Mouse (Mus musculus) lung, postnatal 0 days (tissue): ENCODE measurements at regions not wholly inside any gene's neighbourhood (a gene's known extent, or its start where the extent isn't known, plus 50 kb on each side); places are given as distances from the start of the nearest gene placed in this dataset.

Source experiments
- ATAC-seq: fragments of 200-750 bp; cut with Nextera tagmentation; 2 replicates; pipeline ENCODE4 v1.8.0; 2017; ENCODE audit warnings: moderate library complexity
- DNase-seq: peaks from one replicate; pipeline ENCODE4 v3.0.0-alpha.2; 2016; ENCODE audit warnings: low spot score
- H3K27ac ChIP-seq: fragments of 300-500 bp; sonication (generic); 2 replicates; pipeline ENCODE4 v1.5.1; 2014; ENCODE audit warnings: antibody characterized with exemption, mild to moderate bottlenecking, low read length, mixed read lengths
- H3K27me3 ChIP-seq: fragments of 300-500 bp; sonication (generic); replicated peaks from 2 replicates; pipeline ENCODE4 v1.6.1; 2014; ENCODE audit warnings: low read length, mixed read lengths; ENCODE audit not compliant: insufficient read depth
- H3K36me3 ChIP-seq: fragments of 300-500 bp; sonication (generic); 2 replicates; pipeline ENCODE4 v1.6.1; 2014; ENCODE audit warnings: low read length, mixed read lengths; ENCODE audit not compliant: insufficient read depth
- H3K4me1 ChIP-seq: fragments of 300-500 bp; sonication (generic); 2 replicates; pipeline ENCODE4 v1.6.1; 2014; ENCODE audit warnings: antibody characterized with exemption, low read depth, low read length, mixed read lengths; ENCODE audit not compliant: insufficient read depth
- H3K4me2 ChIP-seq: fragments of 300-500 bp; sonication (generic); replicated peaks from 2 replicates; pipeline ENCODE4 v1.6.1; 2014; ENCODE audit warnings: low read depth, mild to moderate bottlenecking, low read length, moderate library complexity, mixed read lengths
- H3K4me3 ChIP-seq: fragments of 300-500 bp; sonication (generic); 2 replicates; pipeline ENCODE4 v1.5.1; 2014; ENCODE audit warnings: low read depth, low read length
- H3K9ac ChIP-seq: fragments of 300-500 bp; sonication (generic); replicated peaks from 2 replicates; pipeline ENCODE4 v1.6.1; 2014; ENCODE audit warnings: low read depth, mild to moderate bottlenecking
- H3K9me3 ChIP-seq: fragments of 300-500 bp; sonication (generic); 2 replicates; pipeline ENCODE4 v1.6.1; 2016; ENCODE audit warnings: low read length, mixed read lengths
- CTCF ChIP-seq: IDR thresholded peaks from 2 replicates; pipeline ENCODE4 v1.5.1; 2016; ENCODE audit warnings: antibody characterized with exemption, mild to moderate bottlenecking
- EP300 ChIP-seq: IDR thresholded peaks from 2 replicates; pipeline ENCODE4 v1.6.1; 2016; ENCODE audit warnings: antibody characterized with exemption, mild to moderate bottlenecking, control low read depth
- WGBS: fragments of 180-500 bp; shearing (Covaris S2); extraction: QIAGEN DNeasy Blood & Tissue Kit; methylation state at CpG from one replicate; pipeline ENCODE4 v1.1.7; 2014; 5-methylcytosine and 5-hydroxymethylcytosine counted together

- no peak for TF ChIP-seq EP300
- no peak for TF ChIP-seq CTCF
- WGBS: 65% methylated on average over 1 of the region's 1 CpGs
- DNase-seq (no peak), ATAC-seq (no peak)
- Histone ChIP-seq H3K27ac (no peak overlapping the region), H3K9ac (no peak overlapping the region), H3K4me1 (no peaks in the 10 kb centered on the region), H3K4me2 (no peak overlapping the region), H3K36me3 (no peaks in the 10 kb centered on the region), H3K4me3 (no peak overlapping the region), H3K9me3 (no peaks in the 10 kb centered on the region), H3K27me3 (no peaks in the 10 kb centered on the region)
Measured at GRCm38 (mm10) chr19:26472659-26473058, 132.2 kb upstream of the Smarca2 start.

GRCm38 (mm10) chr19:26473211-26473610, 131.6 kb upstream of the Smarca2 start:
- DNase-seq (no peak), ATAC-seq (no peak)
- WGBS: 80% methylated on average over 3 of the region's 3 CpGs
- Histone ChIP-seq H3K27ac (no peak overlapping the region), H3K9ac (no peak overlapping the region), H3K4me1 (no peaks in the 10 kb centered on the region), H3K9me3 (no peaks in the 10 kb centered on the region), H3K36me3 (no peaks in the 10 kb centered on the region), H3K4me3 (no peak overlapping the region), H3K27me3 (no peaks in the 10 kb centered on the region), H3K4me2 (no peak overlapping the region)
- TF ChIP-seq CTCF: no peak
- no peak for TF ChIP-seq EP300

- no peak overlapping the region for H3K9ac ChIP-seq
- no peaks in the 10 kb centered on the region for H3K9me3 ChIP-seq
- no peaks in the 10 kb centered on the region for H3K36me3 ChIP-seq
- no peak for DNase-seq
- H3K27ac ChIP-seq: no peak overlapping the region
- WGBS: 86% methylated on average over 2 of the region's 2 CpGs
- no peak overlapping the region for H3K4me2 ChIP-seq
- TF ChIP-seq CTCF (no peak), EP300 (no peak)
- no peaks in the 10 kb centered on the region for H3K27me3 ChIP-seq
- no peak overlapping the region for H3K4me3 ChIP-seq
- ATAC-seq: no peak
- H3K4me1 ChIP-seq: no peaks in the 10 kb centered on the region
Measured at GRCm38 (mm10) chr19:26475197-26475596, 129.7 kb upstream of the Smarca2 start.

- TF ChIP-seq EP300: no peak
- TF ChIP-seq CTCF: no peak
- Histone ChIP-seq H3K27me3 (no peaks in the 10 kb centered on the region), H3K4me2 (no peak overlapping the region), H3K36me3 (no peaks in the 10 kb centered on the region), H3K4me3 (no peak overlapping the region), H3K4me1 (no peaks in the 10 kb centered on the region), H3K9ac (no peak overlapping the region), H3K27ac (no peak overlapping the region), H3K9me3 (no peaks in the 10 kb centered on the region)
- WGBS: 52% methylated on average over 2 of the region's 2 CpGs
- ATAC-seq (no peak), DNase-seq (no peak)
Measured at GRCm38 (mm10) chr19:26475754-26476153, 129.1 kb upstream of the Smarca2 start.

DNA sequence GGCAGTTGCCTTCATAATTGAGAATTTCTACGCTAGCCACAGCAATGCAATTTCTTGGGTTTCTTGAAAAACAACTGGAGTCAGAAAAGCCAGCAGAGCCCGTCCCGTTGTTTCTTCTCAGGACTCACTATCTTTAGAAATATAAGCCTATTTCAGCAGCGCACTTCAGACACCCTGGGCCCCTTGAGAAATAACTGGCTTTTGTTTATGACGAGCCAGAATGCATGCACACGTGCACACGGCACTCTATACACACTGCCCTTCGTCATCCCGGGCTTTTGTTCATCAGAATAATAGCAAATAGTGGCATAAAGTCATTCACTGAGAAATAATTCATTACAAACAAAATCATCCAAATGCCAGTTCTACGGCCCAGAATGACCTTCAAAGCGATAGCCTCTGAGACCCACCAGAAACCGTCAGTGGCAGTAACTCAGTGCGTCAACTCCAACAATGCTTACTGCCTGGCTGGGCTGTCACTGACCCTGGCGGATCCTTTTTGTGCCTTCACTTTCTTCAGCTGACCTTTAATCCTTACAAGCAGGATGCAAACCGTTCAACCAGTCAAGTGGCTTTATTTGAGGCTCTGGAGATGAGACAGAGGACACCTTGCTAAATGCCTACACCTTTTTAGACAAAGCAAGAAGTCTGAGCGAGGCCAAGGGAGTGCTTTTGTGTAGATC, 126.7 kb upstream of the Smarca2 start:
- no peaks in the 10 kb centered on the region for H3K4me1 ChIP-seq
- no peak overlapping the region for H3K4me2 ChIP-seq
- no peak overlapping the region for H3K27ac ChIP-seq
- DNase-seq (no peak), ATAC-seq (no peak)
- 69% methylated on average over 16 of the region's 16 CpGs for WGBS
- no peaks in the 10 kb centered on the region for H3K9me3 ChIP-seq
- no peaks in the 10 kb centered on the region for H3K27me3 ChIP-seq
- H3K9ac ChIP-seq: no peak overlapping the region
- no peaks in the 10 kb centered on the region for H3K36me3 ChIP-seq
- H3K4me3 ChIP-seq: no peak overlapping the region
- no peak for TF ChIP-seq CTCF
- TF ChIP-seq EP300: no peak

- no peak for TF ChIP-seq CTCF
- TF ChIP-seq EP300: no peak
- 63% methylated on average over 3 of the region's 3 CpGs for WGBS
- DNase-seq: no peak
- Histone ChIP-seq H3K9me3 (no peaks in the 10 kb centered on the region), H3K27ac (no peak overlapping the region), H3K27me3 (no peaks in the 10 kb centered on the region), H3K4me3 (no peak overlapping the region), H3K4me1 (no peaks in the 10 kb centered on the region), H3K4me2 (no peak overlapping the region), H3K36me3 (no peaks in the 10 kb centered on the region), H3K9ac (no peak overlapping the region)
- no peak for ATAC-seq
Measured at GRCm38 (mm10) chr19:26484322-26484721, 120.5 kb upstream of the Smarca2 start.

- Histone ChIP-seq H3K4me2 (no peak overlapping the region), H3K36me3 (no peaks in the 10 kb centered on the region), H3K4me1 (no peaks in the 10 kb centered on the region), H3K27ac (no peak overlapping the region), H3K9me3 (no peaks in the 10 kb centered on the region), H3K9ac (no peak overlapping the region), H3K27me3 (no peaks in the 10 kb centered on the region), H3K4me3 (no peak overlapping the region)
- ATAC-seq (no peak), DNase-seq (no peak)
- no peak for TF ChIP-seq EP300
- no peak for TF ChIP-seq CTCF
- 80% methylated on average over 2 of the region's 2 CpGs for WGBS
Measured at GRCm38 (mm10) chr19:26492806-26493205, 112.0 kb upstream of the Smarca2 start.
